Mouse (Mus musculus) liver, embryonic 14.5 days (tissue): ENCODE measurements around the gene Rsad2. TPM values are rescaled to one million over a fixed set of nuclear protein-coding genes. Genes with fewer than 3 reads are reported as not detected.
A peak's percentile ranks its signal among the peaks of the same experiment; 100 is the strongest.
"Not testable (repeated sequence)": the region's sequence is repeated elsewhere in the genome, so short reads cannot be mapped to it uniquely, and the experiment has no call there.

ENCODE experiments used
- ATAC-seq: fragments of 200-750 bp; cut with Nextera tagmentation; 2 replicates; pipeline ENCODE4 v1.8.0; 2017; ENCODE audit warnings: moderate number of reproducible peaks, mild to moderate bottlenecking, moderate library complexity; ENCODE audit not compliant: insufficient read depth
- DNase-seq, 3 experiments: peaks; one replicate each; pipeline ENCODE4 v3.0.0-alpha.2; 2012 to 2013; ENCODE audit warnings: low read depth in 3 of 3, low spot score in 3 of 3
- H3K27ac ChIP-seq: fragments of 300-500 bp; sonication (generic); 2 replicates; pipeline ENCODE4 v1.5.1; 2014; ENCODE audit warnings: moderate library complexity, mild to moderate bottlenecking, control low read depth, inconsistent platforms
- H3K27me3 ChIP-seq: fragments of 300-500 bp; sonication (generic); 2 replicates; pipeline ENCODE4 v1.6.1; 2014; ENCODE audit warnings: mild to moderate bottlenecking, low read length, moderate library complexity; ENCODE audit not compliant: control insufficient read depth, insufficient read depth
- H3K36me3 ChIP-seq: fragments of 300-500 bp; sonication (generic); replicated peaks from 2 replicates; pipeline ENCODE4 v1.6.1; 2014; ENCODE audit warnings: low read depth; ENCODE audit not compliant: control insufficient read depth, insufficient read depth
- H3K4me1 ChIP-seq, 2 experiments: fragments of 200-500 bp in 1 of 2; fragments of 300-500 bp in 1 of 2; sonication (generic) in 1 of 2; replicated peaks; 2 replicates each; pipeline ENCODE4 v1.6.1; 2012 to 2014; ENCODE audit warnings: antibody characterized with exemption in 1 of 2, inconsistent platforms in 1 of 2, low read length in 1 of 2; ENCODE audit not compliant: control insufficient read depth in 2 of 2, insufficient read depth in 2 of 2
- H3K4me2 ChIP-seq: fragments of 300-500 bp; sonication (generic); 2 replicates; pipeline ENCODE4 v1.6.1; 2014; ENCODE audit warnings: low read depth, mild to moderate bottlenecking, control low read depth, moderate library complexity
- H3K4me3 ChIP-seq, 2 experiments: fragments of 200-500 bp in 1 of 2; fragments of 300-500 bp in 1 of 2; sonication (generic) in 1 of 2; 2 replicates each; pipeline ENCODE4 v1.5.1; 2012 to 2014; ENCODE audit warnings: low read depth in 2 of 2, low read length in 2 of 2, mild to moderate bottlenecking in 2 of 2, control low read depth in 1 of 2, inconsistent platforms in 1 of 2, moderate library complexity in 1 of 2; ENCODE audit not compliant: insufficient read depth in 1 of 2
- H3K9ac ChIP-seq: fragments of 300-500 bp; sonication (generic); replicated peaks from 2 replicates; pipeline ENCODE4 v1.6.1; 2014; ENCODE audit warnings: mild to moderate bottlenecking, control low read depth, moderate library complexity
- H3K9me3 ChIP-seq: fragments of 300-500 bp; sonication (generic); 2 replicates; pipeline ENCODE4 v1.6.1; 2016; ENCODE audit warnings: low read length, mixed read lengths; ENCODE audit not compliant: control insufficient read depth
- CTCF ChIP-seq: IDR thresholded peaks from 2 replicates; pipeline ENCODE4 v1.5.1; 2016; ENCODE audit warnings: antibody characterized with exemption, low read depth, control low read depth
- EP300 ChIP-seq: IDR thresholded peaks from 2 replicates; pipeline ENCODE4 v1.6.1; 2016; ENCODE audit warnings: antibody characterized with exemption, low read depth
- WGBS: fragments of 180-500 bp; shearing (Covaris S2); extraction: QIAGEN DNeasy Blood & Tissue Kit; methylation state at CpG from one replicate; pipeline ENCODE4 v1.1.7; 2014; ENCODE audit not compliant: insufficient replicate concordance; 5-methylcytosine and 5-hydroxymethylcytosine counted together
- polyA plus RNA-seq, 2 experiments: library from polyadenylated mRNA; depleted of rRNA in 1 of 2; stranded (reverse) in 1 of 2; unstranded in 1 of 2; fragments of >200 nt; fragmentation: Nextera tagmentation in 1 of 2; extraction: Ambion mirVana in 1 of 2; gene quantifications; 2 replicates each; pipeline versions ENCODE4 v1.2.1 to v1.2.3; 2012 to 2014

The Rsad2 gene
- polyA plus RNA-seq, 2 experiments, result 0.93 to 2.7 TPM

DNA sequence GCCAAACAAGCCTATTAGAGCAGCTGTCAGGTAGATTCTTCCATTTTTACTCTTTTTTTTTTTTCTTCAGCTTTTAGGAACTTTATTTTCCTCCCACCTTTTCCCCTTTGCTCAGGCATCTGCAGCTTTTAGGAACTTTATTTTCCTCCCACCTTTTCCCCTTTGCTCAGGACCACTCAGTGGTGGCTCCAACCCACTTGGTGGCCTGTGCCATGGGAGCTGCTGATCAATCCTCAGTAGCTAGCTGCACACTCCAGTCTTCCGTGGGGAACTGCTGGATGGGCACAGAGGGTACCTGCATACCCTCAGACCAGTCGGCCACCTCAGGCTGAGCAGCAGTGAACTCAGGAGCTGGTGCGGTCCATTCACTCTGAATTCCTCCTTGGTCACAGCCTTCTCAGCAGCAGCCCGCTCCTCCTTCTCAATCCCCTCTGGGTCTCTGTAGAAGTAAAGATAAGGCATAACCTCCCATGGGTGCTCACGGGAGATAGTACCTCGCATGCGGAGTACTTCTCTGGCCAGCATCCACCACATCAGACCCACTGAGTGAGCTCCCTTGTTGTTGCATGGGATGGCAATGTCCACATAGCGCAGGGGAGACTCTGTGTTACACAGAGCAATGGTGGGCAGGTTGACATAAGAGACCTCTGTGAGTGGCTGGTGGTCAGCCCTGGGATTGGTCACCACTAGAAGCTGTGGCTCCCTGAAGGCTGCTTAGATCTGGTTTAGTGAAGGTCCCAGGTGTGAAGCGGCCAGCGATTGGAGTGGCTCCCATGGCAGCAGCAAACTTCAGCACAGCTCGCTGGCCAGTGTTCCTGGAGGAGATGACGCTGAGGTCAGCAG, 29.7 kb upstream of the Rsad2 start:
- Histone ChIP-seq H3K27ac (peak overlapping the region; percentile 59), H3K9ac (peak overlapping the region; percentile 53), H3K4me1 (peaks cover 19 to 22% of the 10 kb centered on the region in 2 experiments), H3K4me2 (peak overlapping the region; percentile 62), H3K4me3 (peak overlapping the region in 1 of 2 experiments; percentile 22; a peak in 3 of 4 replicates)
- H3K27me3 ChIP-seq, H3K9me3 ChIP-seq, H3K36me3 ChIP-seq: not testable (repeated sequence)
- TF ChIP-seq EP300, result peak; percentile 88
- 40% methylated on average over 12 of the region's 12 CpGs for WGBS
- DNase-seq (peak in 2 of 3 experiments; percentile 56 to 60), ATAC-seq (peak; percentile 67; the same call in 1 of the 2 replicates)

DNA sequence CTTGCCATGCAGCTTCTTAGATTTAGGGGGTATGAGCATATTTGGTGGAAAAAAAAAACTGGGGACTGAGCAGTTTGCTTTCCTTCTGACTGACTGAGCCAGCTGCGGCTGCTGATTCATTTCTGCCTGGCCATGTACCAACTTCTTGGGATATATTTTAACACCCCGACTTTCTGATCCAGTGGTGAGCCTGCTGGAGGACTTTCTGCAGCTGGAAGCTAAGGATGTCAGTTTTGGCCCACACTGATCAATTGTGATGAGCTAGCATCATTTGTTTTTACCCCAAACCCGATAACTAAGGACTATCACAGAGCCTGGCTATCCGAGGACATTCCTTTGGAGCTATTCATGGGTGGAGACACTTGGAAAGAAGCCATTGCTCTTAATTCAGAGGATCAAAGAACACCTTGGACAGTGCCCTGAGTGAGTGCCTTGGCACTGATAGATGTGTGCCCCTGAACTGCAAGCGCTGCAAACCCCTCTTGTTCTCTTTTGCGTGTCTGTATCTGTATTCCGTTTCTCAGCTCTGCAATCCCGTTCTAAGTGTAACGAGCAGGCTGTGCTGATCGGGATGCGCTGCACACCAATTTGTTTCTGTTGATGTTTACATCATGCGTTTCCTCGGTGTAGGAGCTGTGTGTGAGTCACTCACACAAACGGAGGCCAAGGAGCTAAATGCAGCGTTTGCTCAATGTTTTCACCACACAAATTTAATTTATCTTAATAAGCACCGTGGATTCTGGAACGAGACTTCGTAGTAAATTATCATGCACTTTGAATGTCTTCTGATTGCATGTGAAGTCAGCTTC, 22.1 kb upstream of the Rsad2 start:
- H3K36me3 ChIP-seq, result no peaks in the 10 kb centered on the region; the same call in none of the 2 replicates
- H3K9ac ChIP-seq, result no peak overlapping the region
- ATAC-seq (no peak), DNase-seq (no peak)
- H3K27me3 ChIP-seq, result no peaks in the 10 kb centered on the region
- H3K4me3 ChIP-seq, result no peak overlapping the region
- WGBS, result 83% methylated on average over 18 of the region's 18 CpGs
- TF ChIP-seq EP300, result no peak
- TF ChIP-seq CTCF, result no peak
- peaks cover 10 to 20% of the 10 kb centered on the region in 2 experiments for H3K4me1 ChIP-seq
- H3K27ac ChIP-seq, result no peak overlapping the region
- no peak overlapping the region for H3K4me2 ChIP-seq
- no peaks in the 10 kb centered on the region for H3K9me3 ChIP-seq

DNA sequence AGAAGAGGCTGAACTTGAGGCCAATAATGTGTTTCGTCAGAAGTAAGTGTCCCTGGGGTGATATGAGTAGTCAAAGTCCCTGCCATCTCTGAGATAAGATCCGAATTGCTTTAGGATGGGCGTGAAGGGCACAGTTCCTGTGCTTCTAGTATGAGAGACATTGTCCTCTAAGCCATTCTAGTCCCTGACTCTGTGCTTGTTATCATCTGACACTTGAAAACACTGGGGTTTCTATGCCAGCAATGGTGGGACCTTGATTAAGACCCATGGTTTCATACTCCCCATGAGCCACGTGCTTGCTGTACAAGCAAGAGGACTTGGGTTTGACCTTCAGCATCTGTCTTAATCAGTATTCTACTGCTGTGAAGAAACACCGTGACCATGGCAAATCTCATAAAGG, 20.9 kb upstream of the Rsad2 start:
- ATAC-seq, result no peak
- Histone ChIP-seq H3K9me3 (no peaks in the 10 kb centered on the region), H3K27me3 (no peaks in the 10 kb centered on the region), H3K4me1 (peaks cover 21 to 32% of the 10 kb centered on the region in 2 experiments), H3K36me3 (no peaks in the 10 kb centered on the region; the same call in none of the 2 replicates), H3K4me3 (no peak overlapping the region), H3K4me2 (no peak overlapping the region), H3K9ac (no peak overlapping the region), H3K27ac (no peak overlapping the region)
- peak in 1 of 3 experiments; percentile 37 for DNase-seq
- TF ChIP-seq EP300 (peak; percentile 46), CTCF (no peak)
- WGBS, result 39% methylated on average over 5 of the region's 5 CpGs

DNA sequence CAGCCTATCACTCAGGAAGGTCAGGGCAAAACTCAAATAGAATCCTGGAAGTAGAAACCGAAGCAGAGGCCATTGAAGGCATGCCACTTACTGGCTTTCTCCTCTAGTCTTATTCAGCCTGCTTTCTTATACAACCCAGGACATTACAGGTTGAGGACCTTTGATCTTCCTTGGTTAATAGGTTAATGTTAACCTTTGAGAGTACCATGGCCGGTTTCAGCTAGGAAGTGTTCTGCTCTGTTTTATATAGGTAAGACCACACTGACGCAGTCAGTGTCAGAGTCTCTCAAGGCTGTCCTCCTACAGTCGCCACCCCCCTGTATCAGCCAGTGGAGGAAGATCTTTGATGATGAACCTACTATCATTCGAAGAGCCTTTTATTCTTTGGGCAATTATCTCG, 17.5 kb upstream of the Rsad2 start:
- H3K4me2 ChIP-seq, result peak overlapping the region; percentile 96
- TF ChIP-seq CTCF (no peak), EP300 (no peak)

More for the DNA sequence above, 17.5 kb upstream of the Rsad2 start:
- Histone ChIP-seq H3K27me3 (no peaks in the 10 kb centered on the region), H3K4me3 (peak overlapping the region in 1 of 2 experiments; percentile 25; a peak in 1 of 4 replicates), H3K36me3 (no peaks in the 10 kb centered on the region; the same call in none of the 2 replicates), H3K4me1 (peaks cover 40 to 56% of the 10 kb centered on the region in 2 experiments), H3K9ac (peak overlapping the region; percentile 58), H3K9me3 (no peaks in the 10 kb centered on the region), H3K27ac (peak overlapping the region; percentile 95)
- ATAC-seq (no peak), DNase-seq (no peak)
- WGBS, result 64% methylated on average over 6 of the region's 6 CpGs
